Mouse (Mus musculus): ENCODE measurements around the gene Zbtb20. TPM values are rescaled to one million over a fixed set of nuclear protein-coding genes. Genes with fewer than 3 reads are reported as not detected.

Zbtb20 gene
- polyA plus RNA-seq, 1 experiment from 2014 or later = 23.5 TPM

- H3K4me3 ChIP-seq (replicated peaks; ENCODE audit: low read length) = no peak overlapping the region
- peaks cover 16% of the 10 kb centered on the region for H3K4me1 ChIP-seq (ENCODE audit: control insufficient read depth, insufficient read depth, low read length)
- H3K4me2 ChIP-seq (ENCODE audit: low read depth, low read length) = no peak overlapping the region
- no peaks in the 10 kb centered on the region for H3K9me3 ChIP-seq (replicated peaks; ENCODE audit: control insufficient read depth, low read length)
- no peaks in the 10 kb centered on the region for H3K27me3 ChIP-seq (ENCODE audit: control insufficient read depth, insufficient read depth, low read length)
- no peak for ATAC-seq (ENCODE audit: insufficient read depth, low FRiP score)
- 74% methylated on average over 1 of the region's 1 CpGs for WGBS
- H3K9ac ChIP-seq (ENCODE audit: low read length) = no peak overlapping the region
- H3K36me3 ChIP-seq (ENCODE audit: control insufficient read depth, insufficient read depth, low read length) = no peaks in the 10 kb centered on the region
- H3K27ac ChIP-seq (ENCODE audit: low read length) = no peak overlapping the region
These were observed 457.6 kb downstream of the Zbtb20 start for GRCm38 (mm10) chr16:43333265-43333664.

- Histone ChIP-seq H3K9ac (ENCODE audit: low read length) (no peak overlapping the region), H3K36me3 (ENCODE audit: control insufficient read depth, insufficient read depth, low read length) (no peaks in the 10 kb centered on the region), H3K4me1 (ENCODE audit: control insufficient read depth, insufficient read depth, low read length) (peaks cover 16% of the 10 kb centered on the region), H3K4me2 (ENCODE audit: low read depth, low read length) (peak overlapping the region; percentile 43), H3K9me3 (replicated peaks; ENCODE audit: control insufficient read depth, low read length) (no peaks in the 10 kb centered on the region), H3K27me3 (ENCODE audit: control insufficient read depth, insufficient read depth, low read length) (no peaks in the 10 kb centered on the region), H3K27ac (ENCODE audit: low read length) (peak overlapping the region; percentile 71), H3K4me3 (replicated peaks; ENCODE audit: low read length) (no peak overlapping the region)
- peak; percentile 62; the same call in 1 of the 2 replicates for ATAC-seq (ENCODE audit: insufficient read depth, low FRiP score)
- 20% methylated on average over 11 of the region's 11 CpGs for WGBS
These were observed 458.9 kb downstream of the Zbtb20 start for GRCm38 (mm10) chr16:43334411-43335150.

GRCm38 (mm10) chr16:43335151-43335823 lies 459.6 kb downstream of the Zbtb20 start:
- Histone ChIP-seq H3K9me3 (replicated peaks; ENCODE audit: control insufficient read depth, low read length) (no peaks in the 10 kb centered on the region), H3K27me3 (ENCODE audit: control insufficient read depth, insufficient read depth, low read length) (no peaks in the 10 kb centered on the region), H3K27ac (ENCODE audit: low read length) (peak overlapping the region; percentile 71), H3K4me2 (ENCODE audit: low read depth, low read length) (peak overlapping the region; percentile 43), H3K4me3 (replicated peaks; ENCODE audit: low read length) (no peak overlapping the region), H3K9ac (ENCODE audit: low read length) (no peak overlapping the region), H3K36me3 (ENCODE audit: control insufficient read depth, insufficient read depth, low read length) (no peaks in the 10 kb centered on the region), H3K4me1 (ENCODE audit: control insufficient read depth, insufficient read depth, low read length) (peaks cover 16% of the 10 kb centered on the region)
- peak; percentile 77; the same call in 1 of the 2 replicates for ATAC-seq (ENCODE audit: insufficient read depth, low FRiP score)
- 45% methylated on average over 8 of the region's 8 CpGs for WGBS

- H3K4me3 ChIP-seq (replicated peaks; ENCODE audit: low read length) = no peak overlapping the region
- ATAC-seq (ENCODE audit: insufficient read depth, low FRiP score) = no peak
- 75% methylated on average over 4 of the region's 4 CpGs for WGBS
- H3K27me3 ChIP-seq (ENCODE audit: control insufficient read depth, insufficient read depth, low read length) = no peaks in the 10 kb centered on the region
- no peaks in the 10 kb centered on the region for H3K9me3 ChIP-seq (replicated peaks; ENCODE audit: control insufficient read depth, low read length)
- peaks cover 16% of the 10 kb centered on the region for H3K4me1 ChIP-seq (ENCODE audit: control insufficient read depth, insufficient read depth, low read length)
- no peak overlapping the region for H3K4me2 ChIP-seq (ENCODE audit: low read depth, low read length)
- no peaks in the 10 kb centered on the region for H3K36me3 ChIP-seq (ENCODE audit: control insufficient read depth, insufficient read depth, low read length)
- H3K9ac ChIP-seq (ENCODE audit: low read length) = no peak overlapping the region
- H3K27ac ChIP-seq (ENCODE audit: low read length) = peak overlapping the region; percentile 71; the same call in 1 of the 2 replicates
These were observed 460.1 kb downstream of the Zbtb20 start for GRCm38 (mm10) chr16:43335824-43336215.

GRCm38 (mm10) chr16:43340712-43341111 lies 465.0 kb downstream of the Zbtb20 start:
- no peak for ATAC-seq (ENCODE audit: insufficient read depth, low FRiP score)
- no peak overlapping the region for H3K9ac ChIP-seq (ENCODE audit: low read length)
- H3K4me3 ChIP-seq (replicated peaks; ENCODE audit: low read length) = no peak overlapping the region
- H3K4me2 ChIP-seq (ENCODE audit: low read depth, low read length) = no peak overlapping the region
- WGBS = 82% methylated on average over 4 of the region's 4 CpGs
- H3K27ac ChIP-seq (ENCODE audit: low read length) = no peak overlapping the region
- no peaks in the 10 kb centered on the region for H3K27me3 ChIP-seq (ENCODE audit: control insufficient read depth, insufficient read depth, low read length)
- H3K4me1 ChIP-seq (ENCODE audit: control insufficient read depth, insufficient read depth, low read length) = no peaks in the 10 kb centered on the region
- no peaks in the 10 kb centered on the region for H3K36me3 ChIP-seq (ENCODE audit: control insufficient read depth, insufficient read depth, low read length)
- H3K9me3 ChIP-seq (replicated peaks; ENCODE audit: control insufficient read depth, low read length) = no peaks in the 10 kb centered on the region

- H3K4me3 ChIP-seq (replicated peaks; ENCODE audit: low read length) = no peak overlapping the region
- H3K4me2 ChIP-seq (ENCODE audit: low read depth, low read length) = no peak overlapping the region
- no peak overlapping the region for H3K27ac ChIP-seq (ENCODE audit: low read length)
- H3K9me3 ChIP-seq (replicated peaks; ENCODE audit: control insufficient read depth, low read length) = no peaks in the 10 kb centered on the region
- no peak overlapping the region for H3K9ac ChIP-seq (ENCODE audit: low read length)
- no peaks in the 10 kb centered on the region for H3K27me3 ChIP-seq (ENCODE audit: control insufficient read depth, insufficient read depth, low read length)
- no peaks in the 10 kb centered on the region for H3K4me1 ChIP-seq (ENCODE audit: control insufficient read depth, insufficient read depth, low read length)
- H3K36me3 ChIP-seq (ENCODE audit: control insufficient read depth, insufficient read depth, low read length) = no peaks in the 10 kb centered on the region
- ATAC-seq (ENCODE audit: insufficient read depth, low FRiP score) = no peak
These were observed 466.3 kb downstream of the Zbtb20 start for GRCm38 (mm10) chr16:43341916-43342455.

GRCm38 (mm10) chr16:43346094-43346493 lies 470.4 kb downstream of the Zbtb20 start:
- Histone ChIP-seq H3K4me2 (ENCODE audit: low read depth, low read length) (no peak overlapping the region), H3K36me3 (ENCODE audit: control insufficient read depth, insufficient read depth, low read length) (no peaks in the 10 kb centered on the region), H3K27ac (ENCODE audit: low read length) (no peak overlapping the region), H3K9ac (ENCODE audit: low read length) (no peak overlapping the region), H3K27me3 (ENCODE audit: control insufficient read depth, insufficient read depth, low read length) (no peaks in the 10 kb centered on the region), H3K4me1 (ENCODE audit: control insufficient read depth, insufficient read depth, low read length) (no peaks in the 10 kb centered on the region), H3K9me3 (replicated peaks; ENCODE audit: control insufficient read depth, low read length) (no peaks in the 10 kb centered on the region), H3K4me3 (replicated peaks; ENCODE audit: low read length) (no peak overlapping the region)
- no peak for ATAC-seq (ENCODE audit: insufficient read depth, low FRiP score)

- WGBS = 76% methylated on average over 9 of the region's 9 CpGs
- H3K27me3 ChIP-seq (ENCODE audit: control insufficient read depth, insufficient read depth, low read length) = no peaks in the 10 kb centered on the region
These were observed 480.3 kb downstream of the Zbtb20 start for GRCm38 (mm10) chr16:43355776-43356645.

More at GRCm38 (mm10) chr16:43355776-43356645, 480.3 kb downstream of the Zbtb20 start:
- H3K9me3 ChIP-seq (replicated peaks; ENCODE audit: control insufficient read depth, low read length) = no peaks in the 10 kb centered on the region
- H3K36me3 ChIP-seq (ENCODE audit: control insufficient read depth, insufficient read depth, low read length) = no peaks in the 10 kb centered on the region
- no peak overlapping the region for H3K4me3 ChIP-seq (replicated peaks; ENCODE audit: low read length)
- no peak overlapping the region for H3K9ac ChIP-seq (ENCODE audit: low read length)
- no peak overlapping the region for H3K4me2 ChIP-seq (ENCODE audit: low read depth, low read length)
- ATAC-seq (ENCODE audit: insufficient read depth, low FRiP score) = no peak
- no peaks in the 10 kb centered on the region for H3K4me1 ChIP-seq (ENCODE audit: control insufficient read depth, insufficient read depth, low read length)
- H3K27ac ChIP-seq (ENCODE audit: low read length) = no peak overlapping the region

Data from stomach, embryonic 16.5 days (tissue).